Mouse (Mus musculus): ENCODE measurements at regions not wholly inside any gene's neighbourhood (a gene's known extent, or its start where the extent isn't known, plus 50 kb on each side); places are given as distances from the start of the nearest gene placed in this dataset.

GRCm38 (mm10) chr6:51711616-51711970 is 187.9 kb downstream of the Snx10 start:
- TF ChIP-seq GATA1 (IDR thresholded peaks at IDR 0.05; ENCODE audit: borderline replicate concordance, low read length) (no peak), FLI1 (IDR thresholded peaks at IDR 0.05; ENCODE audit: low read length) (no peak)
- H3K4me1 ChIP-seq: no peaks in the 10 kb centered on the region
- peaks cover 31% of the 10 kb centered on the region for H3K27me3 ChIP-seq (replicated peaks)
- H3K4me3 ChIP-seq (replicated peaks): no peak overlapping the region
- no peaks in the 10 kb centered on the region for H3K9me3 ChIP-seq
- no peaks in the 10 kb centered on the region for H3K36me3 ChIP-seq (replicated peaks; ENCODE audit: low read length)

- no peak for TF ChIP-seq FLI1 (IDR thresholded peaks at IDR 0.05; ENCODE audit: low read length)
- no peak for TF ChIP-seq GATA1 (IDR thresholded peaks at IDR 0.05; ENCODE audit: borderline replicate concordance, low read length)
- Histone ChIP-seq H3K4me1 (no peaks in the 10 kb centered on the region), H3K27me3 (replicated peaks) (peaks cover 28% of the 10 kb centered on the region), H3K4me3 (replicated peaks) (no peak overlapping the region), H3K36me3 (replicated peaks; ENCODE audit: low read length) (no peaks in the 10 kb centered on the region), H3K9me3 (no peaks in the 10 kb centered on the region)
These were observed 191.6 kb downstream of the Snx10 start for GRCm38 (mm10) chr6:51715158-51715840.

GRCm38 (mm10) chr6:51717386-51717785 is 193.7 kb downstream of the Snx10 start:
- peaks cover 24% of the 10 kb centered on the region for H3K27me3 ChIP-seq (replicated peaks)
- no peak overlapping the region for H3K4me3 ChIP-seq (replicated peaks)
- no peaks in the 10 kb centered on the region for H3K4me1 ChIP-seq
- no peaks in the 10 kb centered on the region for H3K36me3 ChIP-seq (replicated peaks; ENCODE audit: low read length)
- TF ChIP-seq GATA1 (IDR thresholded peaks at IDR 0.05; ENCODE audit: borderline replicate concordance, low read length): no peak
- no peak for TF ChIP-seq FLI1 (IDR thresholded peaks at IDR 0.05; ENCODE audit: low read length)
- no peaks in the 10 kb centered on the region for H3K9me3 ChIP-seq

GRCm38 (mm10) chr6:51720705-51721104 is 197.0 kb downstream of the Snx10 start:
- peaks cover 29% of the 10 kb centered on the region for H3K27me3 ChIP-seq (replicated peaks)
- TF ChIP-seq GATA1 (IDR thresholded peaks at IDR 0.05; ENCODE audit: borderline replicate concordance, low read length) (no peak), FLI1 (IDR thresholded peaks at IDR 0.05; ENCODE audit: low read length) (no peak)
- no peaks in the 10 kb centered on the region for H3K4me1 ChIP-seq
- H3K9me3 ChIP-seq: peaks cover 5% of the 10 kb centered on the region; the same call in 1 of the 2 replicates
- H3K36me3 ChIP-seq (replicated peaks; ENCODE audit: low read length): no peaks in the 10 kb centered on the region
- no peak overlapping the region for H3K4me3 ChIP-seq (replicated peaks)

GRCm38 (mm10) chr6:51723053-51723452 is 199.4 kb downstream of the Snx10 start:
- no peaks in the 10 kb centered on the region for H3K4me1 ChIP-seq
- peaks cover 10% of the 10 kb centered on the region; the same call in 1 of the 2 replicates for H3K9me3 ChIP-seq
- peaks cover 41% of the 10 kb centered on the region for H3K27me3 ChIP-seq (replicated peaks)
- no peak for TF ChIP-seq FLI1 (IDR thresholded peaks at IDR 0.05; ENCODE audit: low read length)
- TF ChIP-seq GATA1 (IDR thresholded peaks at IDR 0.05; ENCODE audit: borderline replicate concordance, low read length): no peak
- H3K4me3 ChIP-seq (replicated peaks): no peak overlapping the region
- no peaks in the 10 kb centered on the region for H3K36me3 ChIP-seq (replicated peaks; ENCODE audit: low read length)

GRCm38 (mm10) chr6:51727191-51727590 is 203.5 kb downstream of the Snx10 start:
- no peak for TF ChIP-seq FLI1 (IDR thresholded peaks at IDR 0.05; ENCODE audit: low read length)
- TF ChIP-seq GATA1 (IDR thresholded peaks at IDR 0.05; ENCODE audit: borderline replicate concordance, low read length): no peak

GRCm38 (mm10) chr6:51728816-51729562 is 205.3 kb downstream of the Snx10 start:
- Histone ChIP-seq H3K27me3 (replicated peaks) (peaks cover 57% of the 10 kb centered on the region), H3K36me3 (replicated peaks; ENCODE audit: low read length) (no peaks in the 10 kb centered on the region), H3K4me3 (replicated peaks) (no peak overlapping the region), H3K4me1 (no peaks in the 10 kb centered on the region), H3K9me3 (peaks cover 10% of the 10 kb centered on the region; the same call in 1 of the 2 replicates)
- TF ChIP-seq FLI1 (IDR thresholded peaks at IDR 0.05; ENCODE audit: low read length) (no peak), GATA1 (IDR thresholded peaks at IDR 0.05; ENCODE audit: borderline replicate concordance, low read length) (no peak)

More at GRCm38 (mm10) chr6:51727191-51727590, 203.5 kb downstream of the Snx10 start:
- no peak overlapping the region for H3K4me3 ChIP-seq (replicated peaks)
- peaks cover 10% of the 10 kb centered on the region; the same call in 1 of the 2 replicates for H3K9me3 ChIP-seq
- H3K4me1 ChIP-seq: no peaks in the 10 kb centered on the region
- H3K27me3 ChIP-seq (replicated peaks): peaks cover 51% of the 10 kb centered on the region
- H3K36me3 ChIP-seq (replicated peaks; ENCODE audit: low read length): no peaks in the 10 kb centered on the region

GRCm38 (mm10) chr6:51730564-51731351 is 207.1 kb downstream of the Snx10 start:
- no peak overlapping the region for H3K4me3 ChIP-seq (replicated peaks)
- H3K4me1 ChIP-seq: no peaks in the 10 kb centered on the region
- H3K36me3 ChIP-seq (replicated peaks; ENCODE audit: low read length): no peaks in the 10 kb centered on the region
- H3K9me3 ChIP-seq: peaks cover 4% of the 10 kb centered on the region; the same call in 1 of the 2 replicates
- peaks cover 64% of the 10 kb centered on the region for H3K27me3 ChIP-seq (replicated peaks)
- no peak for TF ChIP-seq GATA1 (IDR thresholded peaks at IDR 0.05; ENCODE audit: borderline replicate concordance, low read length)
- no peak for TF ChIP-seq FLI1 (IDR thresholded peaks at IDR 0.05; ENCODE audit: low read length)

GRCm38 (mm10) chr6:51732298-51732895 is 208.7 kb downstream of the Snx10 start:
- Histone ChIP-seq H3K36me3 (replicated peaks; ENCODE audit: low read length) (no peaks in the 10 kb centered on the region), H3K9me3 (no peaks in the 10 kb centered on the region), H3K4me3 (replicated peaks) (no peak overlapping the region), H3K4me1 (no peaks in the 10 kb centered on the region), H3K27me3 (replicated peaks) (peaks cover 63% of the 10 kb centered on the region)
- TF ChIP-seq GATA1 (IDR thresholded peaks at IDR 0.05; ENCODE audit: borderline replicate concordance, low read length): no peak
- TF ChIP-seq FLI1 (IDR thresholded peaks at IDR 0.05; ENCODE audit: low read length): no peak
